In the genomic region with DNA sequence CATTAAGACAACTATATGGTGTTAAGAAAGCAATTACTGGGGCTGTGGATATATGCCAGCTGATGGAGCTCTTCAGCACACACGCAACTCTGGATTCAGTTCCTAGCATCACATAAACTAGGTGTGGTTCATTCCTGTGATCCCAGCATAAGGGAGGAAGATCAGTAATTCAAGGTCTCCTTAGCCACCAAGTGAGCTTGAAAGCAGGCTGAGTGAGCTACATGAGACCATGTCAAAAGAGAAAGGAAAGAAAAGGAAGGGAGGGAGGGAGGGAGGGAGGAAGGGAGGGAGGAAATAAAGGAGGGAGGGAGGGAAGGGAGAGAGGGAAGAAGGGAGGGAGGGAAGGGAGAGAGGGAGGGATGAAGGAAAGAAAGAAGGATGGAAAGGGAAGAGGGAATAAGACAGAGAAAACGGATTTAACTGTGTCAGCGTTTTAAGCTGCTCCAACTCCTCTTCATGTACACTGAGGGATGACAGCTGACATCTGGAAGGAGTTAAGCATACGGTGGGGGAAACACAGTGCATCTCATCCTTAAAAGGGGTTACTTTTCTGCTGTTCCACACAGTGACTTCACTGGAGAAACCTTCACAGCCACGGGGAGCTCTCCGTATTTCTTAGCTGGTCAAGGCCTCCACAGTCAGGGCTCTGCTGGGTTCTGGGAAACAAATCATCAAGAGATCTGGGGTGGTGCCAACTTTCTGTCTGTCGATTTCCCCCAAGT, we compare ENCODE assay signal across 11 mouse cellular contexts. TPM values are rescaled to one million over a fixed set of nuclear protein-coding genes. Genes with fewer than 3 reads are reported as not detected.
DNase-seq lines count a peak whose midpoint lies in the region; ATAC-seq and TF ChIP-seq lines count a peak whose summit lies in the region.
"Had no signal": no experiment of that assay in that cellular context is flagged by ENCODE, and none has a peak within 500 bp of the region (broad histone marks: within the 10 kb centered on the region; RNA-seq: fewer than 3 reads in every experiment).

No protein-coding gene starts in this region.

- no peak for TF ChIP-seq CTCF in MEL (IDR thresholded peaks at IDR 0.05 in 2 of 3, conservative IDR thresholded peaks at IDR 0.05 in 1 of 3; ENCODE audit: control insufficient read depth in 1 of 3, insufficient read depth in 1 of 3, low read depth in 2 of 3, low read length in 3 of 3, poor library complexity in 1 of 3, severe bottlenecking in 1 of 3)
- no peak for TF ChIP-seq CTCF in hindbrain, postnatal 0 days (IDR thresholded peaks at IDR 0.05; ENCODE audit: low read depth)

- TF ChIP-seq EP300 in MEL (IDR thresholded peaks at IDR 0.05; ENCODE audit: low read depth in 1 of 2, low read length in 2 of 2) = no peak

- DNase-seq in kidney, adult 18-20 months = no peak
- no peak for DNase-seq in MEL (ENCODE audit: low read depth, low spot score)
- DNase-seq in adrenal gland, postnatal 25 days = peak; percentile 41
- peak; percentile 31 for DNase-seq in hindbrain, postnatal 0 days (ENCODE audit: low spot score)
- no peak for DNase-seq in Muller cell, postnatal 12 days (ENCODE audit: inconsistent ontology term)
- DNase-seq: cerebellum, adult 18-20 months; gastrocnemius, postnatal 14 days had no signal

- H3K9me3 ChIP-seq in kidney, embryonic 14.5 days (ENCODE audit: control insufficient read depth, low read length) = no peaks in the 10 kb centered on the region
- H3K9me3 ChIP-seq in MEL (replicated peaks; ENCODE audit: insufficient read depth, low read length) = no peaks in the 10 kb centered on the region
- no peaks in the 10 kb centered on the region for H3K9me3 ChIP-seq in hindbrain, postnatal 0 days (ENCODE audit: low read length)
- H3K9me3 ChIP-seq: midbrain, embryonic 12.5 days had no signal

- H3K36me3 ChIP-seq in kidney, embryonic 14.5 days (ENCODE audit: control insufficient read depth, insufficient read depth, low read length) = no peaks in the 10 kb centered on the region
- peaks cover 0 to 3% of the 10 kb centered on the region in 2 experiments; a peak in 1 of 4 replicates for H3K36me3 ChIP-seq in MEL (ENCODE audit: control insufficient read depth in 1 of 2, insufficient read depth in 2 of 2, low read length in 2 of 2)
- no peaks in the 10 kb centered on the region for H3K36me3 ChIP-seq in hindbrain, postnatal 0 days (ENCODE audit: insufficient read depth, low read length)
- H3K36me3 ChIP-seq: midbrain, embryonic 12.5 days had no signal

- H3K4me1 ChIP-seq in kidney, embryonic 14.5 days (ENCODE audit: control insufficient read depth, insufficient read depth, low read length) = 0 out of 2 replicates have a peak, but pooled peaks cover 6% of the 10 kb centered on the region
- H3K4me1 ChIP-seq in MEL (ENCODE audit: control insufficient read depth in 1 of 2, insufficient read depth in 2 of 2, low read length in 2 of 2) = peaks cover 2% of the 10 kb centered on the region in 2 experiments; a peak in 3 of 4 replicates
- H3K4me1 ChIP-seq in hindbrain, postnatal 0 days (ENCODE audit: insufficient read depth, low read length) = no peaks in the 10 kb centered on the region

- TF ChIP-seq RAD21 in MEL (IDR thresholded peaks at IDR 0.05; ENCODE audit: low read depth, low read length) = no peak

- H3K27ac ChIP-seq in kidney, embryonic 14.5 days (ENCODE audit: low read depth, low read length) = peak overlapping the region; percentile 32; the same call in 1 of the 2 replicates
- H3K27ac ChIP-seq in MEL (ENCODE audit: control insufficient read depth, low read depth, low read length) = peak overlapping the region; percentile 15; the same call in 1 of the 2 replicates
- H3K27ac ChIP-seq in hindbrain, postnatal 0 days = no peak overlapping the region
- H3K27ac ChIP-seq: midbrain, embryonic 12.5 days had no signal

- ATAC-seq in kidney, embryonic 14.5 days (ENCODE audit: low FRiP score, low TSS enrichment) = peak; percentile 54; the same call in 1 of the 2 replicates
- ATAC-seq in hindbrain, postnatal 0 days = no peak
- no peak for ATAC-seq in CD4-positive, CD25-positive, alpha-beta regulatory T cell, adult 4 months
- ATAC-seq in megakaryocyte, adult 5-6 weeks (ENCODE audit: poor library complexity, severe bottlenecking) = no peak

- 45% methylated on average over 7 of the region's 7 CpGs for WGBS in kidney, embryonic 14.5 days
- WGBS in hindbrain, postnatal 0 days = 44% methylated on average over 7 of the region's 7 CpGs

- TF ChIP-seq POLR2A in MEL (IDR thresholded peaks at IDR 0.05; ENCODE audit: control insufficient read depth in 1 of 2, insufficient read depth in 1 of 2, low read depth in 1 of 2, low read length in 2 of 2, poor library complexity in 1 of 2) = no peak

- no peaks in the 10 kb centered on the region for H3K27me3 ChIP-seq in kidney, embryonic 14.5 days (ENCODE audit: control insufficient read depth, insufficient read depth, low read length)
- no peaks in the 10 kb centered on the region; a peak in 2 of 4 replicates for H3K27me3 ChIP-seq in MEL (ENCODE audit: control insufficient read depth in 1 of 2, insufficient read depth in 2 of 2, low read length in 2 of 2)
- no peaks in the 10 kb centered on the region for H3K27me3 ChIP-seq in hindbrain, postnatal 0 days (ENCODE audit: insufficient read depth, low read length)
- H3K27me3 ChIP-seq: midbrain, embryonic 12.5 days had no signal

- no peak overlapping the region for H3K4me2 ChIP-seq in kidney, embryonic 14.5 days (replicated peaks; ENCODE audit: low read depth, low read length)
- H3K4me2 ChIP-seq in hindbrain, postnatal 0 days (ENCODE audit: low read depth, low read length) = no peak overlapping the region
- H3K4me2 ChIP-seq: midbrain, embryonic 12.5 days had no signal

- no peaks in the 10 kb centered on the region for H3K79me2 ChIP-seq in MEL (ENCODE audit: control insufficient read depth, insufficient read depth, low read length, poor library complexity)

- no peak overlapping the region for H3K4me3 ChIP-seq in kidney, embryonic 14.5 days (ENCODE audit: low read length)
- H3K4me3 ChIP-seq in MEL (ENCODE audit: control insufficient read depth in 1 of 2, insufficient read depth in 1 of 2, low read depth in 2 of 2, low read length in 2 of 2) = peak overlapping the region in 1 of 2 experiments; percentile 4; a peak in 1 of 4 replicates
- no peak overlapping the region for H3K4me3 ChIP-seq in hindbrain, postnatal 0 days (ENCODE audit: low read length)
- H3K4me3 ChIP-seq: midbrain, embryonic 12.5 days had no signal

- no peak overlapping the region for H3K9ac ChIP-seq in kidney, embryonic 14.5 days (ENCODE audit: low read depth, low read length)
- peak overlapping the region; percentile 39 for H3K9ac ChIP-seq in MEL (ENCODE audit: control insufficient read depth, low read depth, low read length, poor library complexity, severe bottlenecking)
- H3K9ac ChIP-seq in hindbrain, postnatal 0 days (replicated peaks; ENCODE audit: low read length) = no peak overlapping the region
- H3K9ac ChIP-seq: midbrain, embryonic 12.5 days had no signal

TF ChIP-seq in MEL, 35 proteins besides CTCF, POLR2A, EP300 and RAD21:
- TF ChIP-seq USF2 (IDR thresholded peaks at IDR 0.05; ENCODE audit: borderline replicate concordance in 1 of 2, insufficient read depth in 1 of 2, low read depth in 1 of 2, low read length in 2 of 2) (no peak), POLR2AphosphoS5 (IDR thresholded peaks at IDR 0.05; ENCODE audit: borderline replicate concordance, low read depth, low read length) (no peak), ZNF384 (IDR thresholded peaks at IDR 0.05; ENCODE audit: low read depth, low read length) (no peak), TAL1 (IDR thresholded peaks at IDR 0.05; ENCODE audit: low read length) (no peak), HCFC1 (IDR thresholded peaks at IDR 0.05; ENCODE audit: low read depth, low read length) (no peak), USF1 (IDR thresholded peaks at IDR 0.05; ENCODE audit: low read depth, low read length) (no peak), POLR2AphosphoS2 (IDR thresholded peaks at IDR 0.05; ENCODE audit: low read length) (no peak), MAZ (IDR thresholded peaks at IDR 0.05; ENCODE audit: low read depth, low read length) (no peak), KAT2A (conservative IDR thresholded peaks at IDR 0.05; ENCODE audit: low read depth, low read length) (no peak), MYC (IDR thresholded peaks at IDR 0.05; ENCODE audit: low read depth, low read length) (no peak), MAX (IDR thresholded peaks at IDR 0.05; ENCODE audit: low read length) (no peak), ELF1 (IDR thresholded peaks at IDR 0.05; ENCODE audit: low read depth, low read length) (no peak), GATA1 (IDR thresholded peaks at IDR 0.05; ENCODE audit: low read depth, low read length) (no peak), E2F4 (IDR thresholded peaks at IDR 0.05; ENCODE audit: borderline replicate concordance, low read depth, low read length) (no peak), TCF12 (IDR thresholded peaks at IDR 0.05; ENCODE audit: low read depth, low read length) (no peak), BHLHE40 (IDR thresholded peaks at IDR 0.05; ENCODE audit: borderline replicate concordance, low read depth, low read length) (no peak), CHD2 (IDR thresholded peaks at IDR 0.05; ENCODE audit: low read length) (no peak), UBTF (IDR thresholded peaks at IDR 0.05; ENCODE audit: borderline replicate concordance, insufficient read depth, low read depth, low read length) (no peak), MXI1 (IDR thresholded peaks at IDR 0.05; ENCODE audit: low read depth, low read length) (no peak), ZKSCAN1 (IDR thresholded peaks at IDR 0.05; ENCODE audit: low read depth, low read length) (no peak)

RNA-seq across cellular contexts. Expression of gene Pgm2, which starts 13.8 kb away (rescaled TPM):
- 29.0 and 31.8 TPM in 2 replicates for polyA plus RNA-seq in kidney, embryonic 14.5 days (2014; fragmentation: Nextera tagmentation; extraction: Ambion mirVana)
- total RNA-seq in MEL (2012; rRNA removed) = 22.0 and 24.1 TPM in 2 replicates
- polyA plus RNA-seq in MEL (2012; ENCODE audit: insufficient read depth in 1 of 2, insufficient read length in 2 of 2, low read depth in 1 of 2, low replicate concordance in 2 of 2, missing spikeins in 1 of 2) = 10 to 100 TPM in 1 of 2 experiments, not detected in 1; 64.0 TPM
- total RNA-seq in adrenal gland, postnatal 25 days (2021) = 16.1 and 21.1 TPM in 2 replicates
- total RNA-seq in hindbrain, postnatal 0 days (2014; rRNA removed) = 8.6 and 11.4 TPM in 2 replicates
- 14.8 and 17.5 TPM in 2 replicates for polyA plus RNA-seq in hindbrain, postnatal 0 days (2015; fragmentation: Nextera tagmentation; extraction: Ambion mirVana)
- 10 to 100 TPM; 20.3 to 25.4 TPM for polyA plus RNA-seq in CD4-positive, CD25-positive, alpha-beta regulatory T cell, adult 4 months (2017; shearing (Covaris generic))
- 42.4 and 53.4 TPM in 2 replicates for total RNA-seq in megakaryocyte, adult 5-6 weeks (2015)
- total RNA-seq in megakaryocyte, adult 5-6 weeks (2017) = 40.5 and 41.3 TPM in 2 replicates

Comparison
In these comparisons a context has a peak if more than half of its experiments do, and no peak if none do; other contexts are left out.
1. DNase-seq: peak in adrenal gland, postnatal 25 days (single experiment) and hindbrain, postnatal 0 days (single experiment); none in kidney, adult 18-20 months (single experiment), MEL (single experiment) and Muller cell, postnatal 12 days (single experiment).